ENCODE assay signal across 8 mouse cellular contexts in the genomic region with DNA sequence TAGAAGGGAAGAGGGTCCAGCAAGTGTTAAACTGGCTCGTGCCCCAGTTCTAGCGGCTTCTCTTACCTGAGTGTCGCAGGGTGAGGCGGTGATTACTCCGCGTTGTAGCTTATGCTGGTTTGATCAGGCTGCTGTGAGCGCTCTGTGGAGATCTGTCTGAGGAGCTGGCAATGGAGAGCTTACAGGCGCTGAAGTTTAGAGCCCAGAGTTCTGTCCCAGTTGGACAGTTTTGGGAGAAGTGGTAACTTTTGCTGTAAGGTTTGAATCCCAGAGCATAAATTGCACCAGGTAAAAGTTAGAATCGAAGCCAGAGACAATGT. TPM values are rescaled to one million over a fixed set of nuclear protein-coding genes. Genes with fewer than 3 reads are reported as not detected.
DNase-seq lines count a peak whose midpoint lies in the region; ATAC-seq and TF ChIP-seq lines count a peak whose summit lies in the region.

No protein-coding gene starts in this region.

- H3K9ac ChIP-seq in limb, embryonic 13.5 days = peak overlapping the region; percentile 73
- peak overlapping the region; percentile 80 for H3K9ac ChIP-seq in stomach, embryonic 14.5 days (replicated peaks; ENCODE audit: low read depth, low read length)

- peaks cover 27% of the 10 kb centered on the region for H3K36me3 ChIP-seq in megakaryocyte, embryonic 14.5 days (replicated peaks; ENCODE audit: low read length)
- no peaks in the 10 kb centered on the region; the same call in none of the 2 replicates for H3K36me3 ChIP-seq in limb, embryonic 13.5 days
- no peaks in the 10 kb centered on the region for H3K36me3 ChIP-seq in stomach, embryonic 14.5 days (ENCODE audit: control insufficient read depth, insufficient read depth, low read length)

- H3K27ac ChIP-seq in cerebellum, adult 2 months (ENCODE audit: insufficient read depth, low read length) = peak overlapping the region; percentile 27
- H3K27ac ChIP-seq in limb, embryonic 13.5 days = peak overlapping the region; percentile 83
- H3K27ac ChIP-seq in stomach, embryonic 14.5 days (ENCODE audit: low read length) = peak overlapping the region; percentile 84

- H3K4me3 ChIP-seq in cerebellum, adult 2 months (replicated peaks; ENCODE audit: insufficient read depth, low read depth, low read length) = peak overlapping the region; percentile 61
- peak overlapping the region; percentile 97 for H3K4me3 ChIP-seq in megakaryocyte, embryonic 14.5 days (replicated peaks)
- peak overlapping the region; percentile 63 for H3K4me3 ChIP-seq in limb, embryonic 13.5 days
- peak overlapping the region; percentile 77 for H3K4me3 ChIP-seq in stomach, embryonic 14.5 days (ENCODE audit: low read depth, low read length)

- ATAC-seq in megakaryocyte, adult 5-6 weeks (ENCODE audit: poor library complexity, severe bottlenecking) = no peak
- no peak for ATAC-seq in limb, embryonic 13.5 days (ENCODE audit: low FRiP score, low read depth)
- ATAC-seq in stomach, embryonic 14.5 days (ENCODE audit: insufficient number of reproducible peaks, insufficient read depth, low FRiP score, low read depth) = no peak
- no peak for ATAC-seq in monocyte, adult 5-6 weeks (replicated peaks; ENCODE audit: insufficient number of reproducible peaks, low FRiP score, low TSS enrichment, poor library complexity, severe bottlenecking)

- 14% methylated on average over 9 of the region's 9 CpGs for WGBS in cerebellum, adult 2 months
- 19% methylated on average over 9 of the region's 9 CpGs for WGBS in limb, embryonic 13.5 days
- 13% methylated on average over 9 of the region's 9 CpGs for WGBS in stomach, embryonic 14.5 days

- no peaks in the 10 kb centered on the region; the same call in 1 of the 2 replicates for H3K4me1 ChIP-seq in cerebellum, adult 2 months (ENCODE audit: control insufficient read depth, insufficient read depth, low read length)
- H3K4me1 ChIP-seq in megakaryocyte, embryonic 14.5 days = peaks cover 66% of the 10 kb centered on the region
- H3K4me1 ChIP-seq in limb, embryonic 13.5 days = peaks cover 21% of the 10 kb centered on the region
- H3K4me1 ChIP-seq in stomach, embryonic 14.5 days (ENCODE audit: control insufficient read depth, insufficient read depth, low read length) = peaks cover 24% of the 10 kb centered on the region

- no peak for TF ChIP-seq POLR2A in cerebellum, adult 2 months (IDR thresholded peaks at IDR 0.05; ENCODE audit: borderline replicate concordance, insufficient read depth, low read length)

- no peaks in the 10 kb centered on the region for H3K9me3 ChIP-seq in megakaryocyte, embryonic 14.5 days
- H3K9me3 ChIP-seq in limb, embryonic 13.5 days = no peaks in the 10 kb centered on the region
- no peaks in the 10 kb centered on the region for H3K9me3 ChIP-seq in stomach, embryonic 14.5 days (ENCODE audit: control insufficient read depth, low read depth, low read length)

- DNase-seq in cerebellum, adult 2 months = no peak
- DNase-seq in cerebellum, adult 9-10 months = no peak
- DNase-seq in layer of hippocampus, adult 18-20 months (ENCODE audit: low spot score in 2 of 2) = no peak

- TF ChIP-seq CTCF in cerebellum, adult 2 months (IDR thresholded peaks at IDR 0.05; ENCODE audit: borderline replicate concordance, insufficient read depth, low read depth, low read length) = no peak

- H3K27me3 ChIP-seq in cerebellum, adult 2 months (ENCODE audit: control insufficient read depth, insufficient read depth, low read length) = no peaks in the 10 kb centered on the region
- peaks cover 2% of the 10 kb centered on the region for H3K27me3 ChIP-seq in megakaryocyte, embryonic 14.5 days (replicated peaks)
- no peaks in the 10 kb centered on the region for H3K27me3 ChIP-seq in limb, embryonic 13.5 days
- no peaks in the 10 kb centered on the region for H3K27me3 ChIP-seq in stomach, embryonic 14.5 days (ENCODE audit: control insufficient read depth, insufficient read depth, low read length)

- peak overlapping the region; percentile 82 for H3K4me2 ChIP-seq in limb, embryonic 13.5 days (replicated peaks)
- H3K4me2 ChIP-seq in stomach, embryonic 14.5 days (replicated peaks; ENCODE audit: low read depth, low read length) = peak overlapping the region; percentile 60

RNA-seq across cellular contexts. Expression of gene A130010J15Rik, which starts 5.9 kb away (rescaled TPM):
- 4.0 and 4.3 TPM in 2 replicates for polyA plus RNA-seq in cerebellum, adult 2 months (2012; rRNA removed)
- polyA plus RNA-seq in megakaryocyte, embryonic 14.5 days (2012; ENCODE audit: insufficient read depth, low replicate concordance) = 1.0 and 1.5 TPM in 2 replicates
- total RNA-seq in megakaryocyte, adult 5-6 weeks (2015) = 4.4 and 4.6 TPM in 2 replicates
- total RNA-seq in megakaryocyte, adult 5-6 weeks (2017) = 4.6 and 5.2 TPM in 2 replicates
- 18.1 and 18.2 TPM in 2 replicates for polyA plus RNA-seq in limb, embryonic 13.5 days (2015; fragmentation: Nextera tagmentation; extraction: Ambion mirVana)
- polyA plus RNA-seq in stomach, embryonic 14.5 days (2014; fragmentation: Nextera tagmentation; extraction: Ambion mirVana) = 16.6 and 18.5 TPM in 2 replicates
- 6.1 to 15.4 TPM (median 10.2 TPM) in 3 replicates for total RNA-seq in monocyte, adult 5-6 weeks (2017)
- 1 to 10 TPM; 4.1 to 4.8 TPM for total RNA-seq in layer of hippocampus, adult 18-20 months (2021)

RNA-seq across cellular contexts. Expression of gene Irf6, which starts 20.9 kb away (rescaled TPM):
- polyA plus RNA-seq in cerebellum, adult 2 months (2012; rRNA removed) = 0.89 and 2.0 TPM in 2 replicates
- not detected in 2 replicates for polyA plus RNA-seq in megakaryocyte, embryonic 14.5 days (2012; ENCODE audit: insufficient read depth, low replicate concordance)
- total RNA-seq in megakaryocyte, adult 5-6 weeks (2015) = 0.21 TPM in 1 of 2 replicates, not detected in the other
- total RNA-seq in megakaryocyte, adult 5-6 weeks (2017) = 0.24 and 0.26 TPM in 2 replicates
- 15.1 and 19.4 TPM in 2 replicates for polyA plus RNA-seq in limb, embryonic 13.5 days (2015; fragmentation: Nextera tagmentation; extraction: Ambion mirVana)
- polyA plus RNA-seq in stomach, embryonic 14.5 days (2014; fragmentation: Nextera tagmentation; extraction: Ambion mirVana) = 56.6 and 61.0 TPM in 2 replicates
- 0.29 TPM in 1 of 3 replicates, not detected in the others for total RNA-seq in monocyte, adult 5-6 weeks (2017)
- total RNA-seq in layer of hippocampus, adult 18-20 months (2021) = under 1 TPM; 0.81 to 0.92 TPM

RNA-seq across cellular contexts. Expression of gene Traf3ip3, which starts 27.7 kb away (rescaled TPM):
- 0.79 and 0.80 TPM in 2 replicates for polyA plus RNA-seq in cerebellum, adult 2 months (2012; rRNA removed)
- polyA plus RNA-seq in megakaryocyte, embryonic 14.5 days (2012; ENCODE audit: insufficient read depth, low replicate concordance) = 7.6 and 33.7 TPM in 2 replicates
- total RNA-seq in megakaryocyte, adult 5-6 weeks (2015) = 86.6 and 94.4 TPM in 2 replicates
- total RNA-seq in megakaryocyte, adult 5-6 weeks (2017) = 141 and 142 TPM in 2 replicates
- 11.6 and 12.2 TPM in 2 replicates for polyA plus RNA-seq in limb, embryonic 13.5 days (2015; fragmentation: Nextera tagmentation; extraction: Ambion mirVana)
- polyA plus RNA-seq in stomach, embryonic 14.5 days (2014; fragmentation: Nextera tagmentation; extraction: Ambion mirVana) = 1.4 and 2.8 TPM in 2 replicates
- total RNA-seq in monocyte, adult 5-6 weeks (2017) = 198 to 292 TPM (median 228 TPM) in 3 replicates
- total RNA-seq in layer of hippocampus, adult 18-20 months (2021) = 1 to 10 TPM; 1.4 to 1.9 TPM

RNA-seq across cellular contexts. Expression of gene Lamb3, which starts 33.7 kb away (rescaled TPM):
- polyA plus RNA-seq in cerebellum, adult 2 months (2012; rRNA removed) = 3.9 and 4.1 TPM in 2 replicates
- polyA plus RNA-seq in megakaryocyte, embryonic 14.5 days (2012; ENCODE audit: insufficient read depth, low replicate concordance) = 0.31 TPM in 1 of 2 replicates, not detected in the other
- 2.2 and 3.4 TPM in 2 replicates for total RNA-seq in megakaryocyte, adult 5-6 weeks (2015)
- 2.5 and 6.5 TPM in 2 replicates for total RNA-seq in megakaryocyte, adult 5-6 weeks (2017)
- 2.3 and 3.6 TPM in 2 replicates for polyA plus RNA-seq in limb, embryonic 13.5 days (2015; fragmentation: Nextera tagmentation; extraction: Ambion mirVana)
- polyA plus RNA-seq in stomach, embryonic 14.5 days (2014; fragmentation: Nextera tagmentation; extraction: Ambion mirVana) = 9.7 and 13.7 TPM in 2 replicates
- 2.9 to 28.1 TPM (median 5.6 TPM) in 3 replicates for total RNA-seq in monocyte, adult 5-6 weeks (2017)
- under 1 TPM; 0.81 to 0.89 TPM for total RNA-seq in layer of hippocampus, adult 18-20 months (2021)

RNA-seq across cellular contexts. Expression of gene Diexf, which starts 43.7 kb away (rescaled TPM):
- 17.7 and 18.9 TPM in 2 replicates for polyA plus RNA-seq in cerebellum, adult 2 months (2012; rRNA removed)
- 0.84 TPM in 1 of 2 replicates, not detected in the other for polyA plus RNA-seq in megakaryocyte, embryonic 14.5 days (2012; ENCODE audit: insufficient read depth, low replicate concordance)
- total RNA-seq in megakaryocyte, adult 5-6 weeks (2015) = 4.4 and 5.8 TPM in 2 replicates
- total RNA-seq in megakaryocyte, adult 5-6 weeks (2017) = 8.4 and 10.4 TPM in 2 replicates
- 9.4 and 10.4 TPM in 2 replicates for polyA plus RNA-seq in limb, embryonic 13.5 days (2015; fragmentation: Nextera tagmentation; extraction: Ambion mirVana)
- polyA plus RNA-seq in stomach, embryonic 14.5 days (2014; fragmentation: Nextera tagmentation; extraction: Ambion mirVana) = 10.6 and 10.9 TPM in 2 replicates
- 19.6 to 30.8 TPM (median 24.0 TPM) in 3 replicates for total RNA-seq in monocyte, adult 5-6 weeks (2017)
- total RNA-seq in layer of hippocampus, adult 18-20 months (2021) = 10 to 100 TPM; 24.4 to 26.8 TPM

Comparison
In these comparisons a context has a peak if more than half of its experiments do, and no peak if none do; other contexts are left out.
1. H3K27ac ChIP-seq: peak in every context shown above with its lines; median percentile 84 in stomach, embryonic 14.5 days; 83 in limb, embryonic 13.5 days; 27 in cerebellum, adult 2 months.